Mouse (Mus musculus): Measurements from ENCODE around the gene Tiam1. TPM values are rescaled to one million over a fixed set of nuclear protein-coding genes. Genes with fewer than 3 reads are reported as not detected.
A peak's percentile ranks its signal among the peaks of the same experiment; 100 is the strongest.

Tiam1 gene
- 7.7 and 10.1 TPM in 2 replicates for polyA plus RNA-seq (2012; ENCODE audit: insufficient read depth, low replicate concordance)

GRCm38 (mm10) chr16:90143760-90144516, at the start of gene Tiam1:
Gene Tiam1, minus strand, starts transcription at chr16:90143769.
- TF ChIP-seq FLI1 (IDR thresholded peaks at IDR 0.05; ENCODE audit: low read length) = no peak
- no peak for TF ChIP-seq GATA1 (IDR thresholded peaks at IDR 0.05; ENCODE audit: borderline replicate concordance, low read length)
- peak within 1 kb of the TSS; percentile 97 for H3K4me3 ChIP-seq (replicated peaks)

GRCm38 (mm10) chr16:90191289-90191688, 47.7 kb upstream of the Tiam1 start:
- TF ChIP-seq GATA1 (IDR thresholded peaks at IDR 0.05; ENCODE audit: borderline replicate concordance, low read length) (no peak), FLI1 (IDR thresholded peaks at IDR 0.05; ENCODE audit: low read length) (no peak)
- H3K9me3 ChIP-seq = no peaks in the 10 kb centered on the region

More at GRCm38 (mm10) chr16:90143760-90144516, at the start of gene Tiam1:
- Histone ChIP-seq H3K27me3 (replicated peaks) (peaks cover 10% of the 10 kb centered on the region), H3K36me3 (replicated peaks; ENCODE audit: low read length) (no peaks in the 10 kb centered on the region), H3K9me3 (peaks cover 4% of the 10 kb centered on the region; the same call in 1 of the 2 replicates), H3K4me1 (peaks cover 36% of the 10 kb centered on the region)

GRCm38 (mm10) chr16:90187453-90187852, 43.9 kb upstream of the Tiam1 start:
- no peak for TF ChIP-seq GATA1 (IDR thresholded peaks at IDR 0.05; ENCODE audit: borderline replicate concordance, low read length)
- no peak for TF ChIP-seq FLI1 (IDR thresholded peaks at IDR 0.05; ENCODE audit: low read length)
- H3K9me3 ChIP-seq = no peaks in the 10 kb centered on the region
- H3K4me1 ChIP-seq = peaks cover 64% of the 10 kb centered on the region
- no peaks in the 10 kb centered on the region for H3K36me3 ChIP-seq (replicated peaks; ENCODE audit: low read length)
- H3K4me3 ChIP-seq (replicated peaks) = peak overlapping the region; percentile 83
- no peaks in the 10 kb centered on the region for H3K27me3 ChIP-seq (replicated peaks)

More at GRCm38 (mm10) chr16:90191289-90191688, 47.7 kb upstream of the Tiam1 start:
- Histone ChIP-seq H3K4me1 (peaks cover 58% of the 10 kb centered on the region), H3K27me3 (replicated peaks) (no peaks in the 10 kb centered on the region), H3K4me3 (replicated peaks) (no peak overlapping the region), H3K36me3 (replicated peaks; ENCODE audit: low read length) (no peaks in the 10 kb centered on the region)

GRCm38 (mm10) chr16:90185928-90186588, 42.5 kb upstream of the Tiam1 start:
- TF ChIP-seq FLI1 (IDR thresholded peaks at IDR 0.05; ENCODE audit: low read length) (no peak), GATA1 (IDR thresholded peaks at IDR 0.05; ENCODE audit: borderline replicate concordance, low read length) (no peak)
- Histone ChIP-seq H3K36me3 (replicated peaks; ENCODE audit: low read length) (no peaks in the 10 kb centered on the region), H3K4me3 (replicated peaks) (no peak overlapping the region), H3K4me1 (peaks cover 64% of the 10 kb centered on the region), H3K9me3 (no peaks in the 10 kb centered on the region), H3K27me3 (replicated peaks) (peaks cover 1% of the 10 kb centered on the region)

GRCm38 (mm10) chr16:90184135-90184534, 40.6 kb upstream of the Tiam1 start:
- Histone ChIP-seq H3K36me3 (replicated peaks; ENCODE audit: low read length) (no peaks in the 10 kb centered on the region), H3K4me1 (peaks cover 81% of the 10 kb centered on the region), H3K27me3 (replicated peaks) (peaks cover 4% of the 10 kb centered on the region), H3K9me3 (no peaks in the 10 kb centered on the region), H3K4me3 (replicated peaks) (peak overlapping the region; percentile 25)
- no peak for TF ChIP-seq FLI1 (IDR thresholded peaks at IDR 0.05; ENCODE audit: low read length)
- TF ChIP-seq GATA1 (IDR thresholded peaks at IDR 0.05; ENCODE audit: borderline replicate concordance, low read length) = no peak

GRCm38 (mm10) chr16:90181673-90182072, 38.1 kb upstream of the Tiam1 start:
- Histone ChIP-seq H3K27me3 (replicated peaks) (peaks cover 6% of the 10 kb centered on the region), H3K4me1 (peaks cover 89% of the 10 kb centered on the region), H3K4me3 (replicated peaks) (no peak overlapping the region), H3K36me3 (replicated peaks; ENCODE audit: low read length) (no peaks in the 10 kb centered on the region), H3K9me3 (no peaks in the 10 kb centered on the region)
- TF ChIP-seq FLI1 (IDR thresholded peaks at IDR 0.05; ENCODE audit: low read length) = no peak

GRCm38 (mm10) chr16:90180975-90181374, 37.4 kb upstream of the Tiam1 start:
- TF ChIP-seq GATA1 (IDR thresholded peaks at IDR 0.05; ENCODE audit: borderline replicate concordance, low read length) = no peak
- TF ChIP-seq FLI1 (IDR thresholded peaks at IDR 0.05; ENCODE audit: low read length) = no peak
- Histone ChIP-seq H3K4me3 (replicated peaks) (no peak overlapping the region), H3K27me3 (replicated peaks) (peaks cover 6% of the 10 kb centered on the region), H3K4me1 (peaks cover 91% of the 10 kb centered on the region), H3K9me3 (no peaks in the 10 kb centered on the region), H3K36me3 (replicated peaks; ENCODE audit: low read length) (no peaks in the 10 kb centered on the region)

- no peak for TF ChIP-seq GATA1 (IDR thresholded peaks at IDR 0.05; ENCODE audit: borderline replicate concordance, low read length)
- Histone ChIP-seq H3K36me3 (replicated peaks; ENCODE audit: low read length) (no peaks in the 10 kb centered on the region), H3K27me3 (replicated peaks) (peaks cover 6% of the 10 kb centered on the region), H3K4me3 (replicated peaks) (no peak overlapping the region), H3K4me1 (peaks cover 89% of the 10 kb centered on the region), H3K9me3 (no peaks in the 10 kb centered on the region)
Measured at GRCm38 (mm10) chr16:90179892-90180291, 36.3 kb upstream of the Tiam1 start.

- Histone ChIP-seq H3K4me3 (replicated peaks) (no peak overlapping the region), H3K4me1 (peaks cover 88% of the 10 kb centered on the region), H3K9me3 (no peaks in the 10 kb centered on the region), H3K36me3 (replicated peaks; ENCODE audit: low read length) (no peaks in the 10 kb centered on the region), H3K27me3 (replicated peaks) (peaks cover 9% of the 10 kb centered on the region)
- TF ChIP-seq FLI1 (IDR thresholded peaks at IDR 0.05; ENCODE audit: low read length) (no peak), GATA1 (IDR thresholded peaks at IDR 0.05; ENCODE audit: borderline replicate concordance, low read length) (no peak)
Measured at GRCm38 (mm10) chr16:90178404-90178803, 34.8 kb upstream of the Tiam1 start.

DNA sequence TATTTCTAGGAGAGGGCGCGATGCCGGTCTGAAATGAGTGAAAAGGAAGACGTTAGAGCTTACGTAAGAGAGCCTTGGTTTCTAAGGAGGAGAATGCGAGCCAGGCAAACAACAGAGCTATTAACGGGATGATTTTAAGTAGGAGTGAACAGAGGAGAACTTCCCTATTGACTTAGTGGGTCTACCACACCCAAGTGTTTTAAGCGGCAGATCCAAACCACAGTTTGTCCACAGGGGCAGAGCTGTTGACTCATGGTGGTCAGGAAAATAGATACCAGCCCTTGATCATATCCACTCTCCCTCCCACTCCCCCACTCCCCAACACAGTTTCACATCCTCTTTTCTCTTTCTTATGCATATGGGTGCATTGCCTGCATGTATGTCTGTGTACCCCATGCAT, 33.9 kb upstream of the Tiam1 start:
- Histone ChIP-seq H3K4me3 (replicated peaks) (peak overlapping the region; percentile 44), H3K36me3 (replicated peaks; ENCODE audit: low read length) (no peaks in the 10 kb centered on the region), H3K9me3 (no peaks in the 10 kb centered on the region), H3K27me3 (replicated peaks) (peaks cover 16% of the 10 kb centered on the region), H3K4me1 (peaks cover 80% of the 10 kb centered on the region)
- TF ChIP-seq GATA1 (IDR thresholded peaks at IDR 0.05; ENCODE audit: borderline replicate concordance, low read length) (no peak), FLI1 (IDR thresholded peaks at IDR 0.05; ENCODE audit: low read length) (no peak)

Data from megakaryocyte, embryonic 14.5 days (primary cell).